Mouse (Mus musculus) heart, embryonic 14.5 days (tissue): Measurements from ENCODE around the gene Man1c1. TPM values are rescaled to one million over a fixed set of nuclear protein-coding genes. Genes with fewer than 3 reads are reported as not detected.

Experiments used
- microRNA-seq: library from miRNA; unstranded; fragments of <30 nt; microRNA quantifications from one replicate; pipeline ENCODE4, GENCODE M21; 2016
- polyA plus RNA-seq: library from polyadenylated mRNA; unstranded; fragments of >200 nt; fragmentation: Nextera tagmentation; extraction: Ambion mirVana; gene quantifications from 2 replicates; pipeline ENCODE4 v1.2.1, GENCODE M21; 2014

Man1c1 gene
- polyA plus RNA-seq, 1 experiment from 2014 or later, result 7.8 TPM

Small RNA genes within 50 kb of the gene (microRNA-seq; reads per million reads assigned to microRNA genes)
- gene Mir6403, result not detected

Other genes starting within 250 kb of the Man1c1 start
- 933 and 977 TPM in 2 replicates for gene Stmn1, start 236.0 kb downstream of the Man1c1 start, polyA plus RNA-seq
- 4.2 and 4.6 TPM in 2 replicates for gene Paqr7, start 207.6 kb downstream of the Man1c1 start, polyA plus RNA-seq
- 2.3 and 3.2 TPM in 2 replicates for gene Aunip, start 193.3 kb downstream of the Man1c1 start, polyA plus RNA-seq
- gene Mtfr1l, start 168.9 kb downstream of the Man1c1 start, polyA plus RNA-seq, result 170 and 175 TPM in 2 replicates
- 41.5 and 43.6 TPM in 2 replicates for gene Selenon, start 152.1 kb downstream of the Man1c1 start, polyA plus RNA-seq
- gene Ldlrap1, start 63.7 kb upstream of the Man1c1 start, polyA plus RNA-seq, result 10.7 and 12.3 TPM in 2 replicates
- 24.2 and 25.5 TPM in 2 replicates for gene Maco1, start 149.1 kb upstream of the Man1c1 start, polyA plus RNA-seq
- 3.6 and 5.5 TPM in 2 replicates for gene Rhd, start 160.2 kb upstream of the Man1c1 start, polyA plus RNA-seq
- 148 and 167 TPM in 2 replicates for gene Tmem50a, start 210.7 kb upstream of the Man1c1 start, polyA plus RNA-seq
- gene Rsrp1, start 219.3 kb upstream of the Man1c1 start, polyA plus RNA-seq, result 341 TPM in 2 replicates
- gene Syf2, start 226.6 kb upstream of the Man1c1 start, polyA plus RNA-seq, result 52.2 and 54.9 TPM in 2 replicates